Mouse (Mus musculus): ENCODE data around the gene Gm28827. TPM values are rescaled to one million over a fixed set of nuclear protein-coding genes. Genes with fewer than 3 reads are reported as not detected.
"Not testable (repeated sequence)": the region's sequence is repeated elsewhere in the genome, so short reads cannot be mapped to it uniquely, and the experiment has no call there.

The Gm28827 gene
- polyA plus RNA-seq (2015; fragmentation: Nextera tagmentation; extraction: Ambion mirVana): not detected in 2 replicates

GRCm38 (mm10) chrY:83030647-83031046 is at the start of gene Gm28827:
Gene Gm28827, plus strand, starts transcription at chrY:83030947.
- not testable (repeated sequence) for H3K9me3 ChIP-seq; H3K36me3 ChIP-seq (replicated peaks); ATAC-seq (replicated peaks); H3K4me1 ChIP-seq; H3K4me3 ChIP-seq; H3K4me2 ChIP-seq; H3K27me3 ChIP-seq (replicated peaks); H3K27ac ChIP-seq; H3K9ac ChIP-seq
- no CpG with 5 or more reads among the region's 6 CpGs for WGBS
